Mouse (Mus musculus): ENCODE data around the gene Slc17a8. TPM values are rescaled to one million over a fixed set of nuclear protein-coding genes. Genes with fewer than 3 reads are reported as not detected.

Gene Slc17a8
- total RNA-seq, 2 experiments from 2014 or later = 3.5 to 5.4 TPM

GRCm38 (mm10) chr10:89531976-89532375, 89.1 kb downstream of the Slc17a8 start:
- no peak for DNase-seq (ENCODE audit: low spot score in 2 of 2)

GRCm38 (mm10) chr10:89531194-89531634, 89.8 kb downstream of the Slc17a8 start:
- peak in 1 of 2 experiments; percentile 18 for DNase-seq (ENCODE audit: low spot score in 2 of 2)

GRCm38 (mm10) chr10:89527054-89527453, 94.0 kb downstream of the Slc17a8 start:
- no peak for DNase-seq (ENCODE audit: low spot score in 2 of 2)

GRCm38 (mm10) chr10:89525823-89526222, 95.2 kb downstream of the Slc17a8 start:
- no peak for DNase-seq (ENCODE audit: low spot score in 2 of 2)

Other genes starting within 250 kb of the Slc17a8 start
- gene Gas2l3, start 177.3 kb downstream of the Slc17a8 start, total RNA-seq (2021) = 1 to 10 TPM; 3.3 to 3.4 TPM
- gene Nr1h4, start 87.7 kb downstream of the Slc17a8 start, total RNA-seq (2021) = under 1 TPM in 1 of 2 experiments, not detected in 1; 0.32 TPM
- gene Scyl2, start 65.0 kb upstream of the Slc17a8 start, total RNA-seq (2021) = 10 to 100 TPM; 26.0 to 29.2 TPM
- 10 to 100 TPM; 19.9 to 27.5 TPM for gene Actr6, start 111.0 kb upstream of the Slc17a8 start, total RNA-seq (2021)
- gene Uhrf1bp1l, start 123.7 kb upstream of the Slc17a8 start, total RNA-seq (2021) = 10 to 100 TPM; 81.7 to 87.2 TPM